Mouse (Mus musculus): Measurements from ENCODE around the gene Osbpl10. TPM values are rescaled to one million over a fixed set of nuclear protein-coding genes. Genes with fewer than 3 reads are reported as not detected.

Osbpl10 gene
- polyA plus RNA-seq, 1 experiment from 2014 or later: 2.6 TPM

GRCm38 (mm10) chr9:114990421-114990820 is 12.1 kb downstream of the Osbpl10 start:
- H3K4me3 ChIP-seq (ENCODE audit: low read length): no peak overlapping the region
- 80% methylated on average over 10 of the region's 10 CpGs for WGBS
- no peaks in the 10 kb centered on the region for H3K27me3 ChIP-seq (ENCODE audit: control insufficient read depth, insufficient read depth, low read length)
- H3K4me1 ChIP-seq (ENCODE audit: control insufficient read depth, insufficient read depth, low read length): 0 out of 2 replicates have a peak, but pooled peaks cover 4% of the 10 kb centered on the region
- no peak overlapping the region for H3K9ac ChIP-seq (ENCODE audit: low read depth, low read length)
- H3K4me2 ChIP-seq (replicated peaks; ENCODE audit: low read depth, low read length): no peak overlapping the region
- no peak overlapping the region for H3K27ac ChIP-seq (ENCODE audit: low read depth, low read length)
- no peak for ATAC-seq (ENCODE audit: low FRiP score, low TSS enrichment)
- 0 out of 2 replicates have a peak, but pooled peaks cover 3% of the 10 kb centered on the region for H3K9me3 ChIP-seq (ENCODE audit: control insufficient read depth, low read length)
- H3K36me3 ChIP-seq (ENCODE audit: control insufficient read depth, insufficient read depth, low read length): no peaks in the 10 kb centered on the region

- 93% methylated on average over 2 of the region's 2 CpGs for WGBS
- Histone ChIP-seq H3K27me3 (ENCODE audit: control insufficient read depth, insufficient read depth, low read length) (no peaks in the 10 kb centered on the region), H3K27ac (ENCODE audit: low read depth, low read length) (no peak overlapping the region), H3K36me3 (ENCODE audit: control insufficient read depth, insufficient read depth, low read length) (no peaks in the 10 kb centered on the region), H3K4me3 (ENCODE audit: low read length) (no peak overlapping the region), H3K4me2 (replicated peaks; ENCODE audit: low read depth, low read length) (no peak overlapping the region), H3K4me1 (ENCODE audit: control insufficient read depth, insufficient read depth, low read length) (no peaks in the 10 kb centered on the region), H3K9me3 (ENCODE audit: control insufficient read depth, low read length) (0 out of 2 replicates have a peak, but pooled peaks cover 3% of the 10 kb centered on the region), H3K9ac (ENCODE audit: low read depth, low read length) (no peak overlapping the region)
- ATAC-seq (ENCODE audit: low FRiP score, low TSS enrichment): no peak
Observed at GRCm38 (mm10) chr9:114992528-114992927, 14.2 kb downstream of the Osbpl10 start.

- no peak overlapping the region for H3K27ac ChIP-seq (ENCODE audit: low read depth, low read length)
- no peak for ATAC-seq (ENCODE audit: low FRiP score, low TSS enrichment)
Observed at GRCm38 (mm10) chr9:114995250-114995649, 16.9 kb downstream of the Osbpl10 start.

GRCm38 (mm10) chr9:114995716-114996115 is 17.3 kb downstream of the Osbpl10 start:
- Histone ChIP-seq H3K4me1 (ENCODE audit: control insufficient read depth, insufficient read depth, low read length) (no peaks in the 10 kb centered on the region), H3K36me3 (ENCODE audit: control insufficient read depth, insufficient read depth, low read length) (no peaks in the 10 kb centered on the region), H3K9me3 (ENCODE audit: control insufficient read depth, low read length) (0 out of 2 replicates have a peak, but pooled peaks cover 3% of the 10 kb centered on the region), H3K27ac (ENCODE audit: low read depth, low read length) (no peak overlapping the region), H3K9ac (ENCODE audit: low read depth, low read length) (no peak overlapping the region), H3K4me3 (ENCODE audit: low read length) (no peak overlapping the region), H3K27me3 (ENCODE audit: control insufficient read depth, insufficient read depth, low read length) (no peaks in the 10 kb centered on the region), H3K4me2 (replicated peaks; ENCODE audit: low read depth, low read length) (no peak overlapping the region)
- WGBS: 96% methylated on average over 4 of the region's 4 CpGs
- no peak for ATAC-seq (ENCODE audit: low FRiP score, low TSS enrichment)

More at GRCm38 (mm10) chr9:114995250-114995649, 16.9 kb downstream of the Osbpl10 start:
- Histone ChIP-seq H3K4me2 (replicated peaks; ENCODE audit: low read depth, low read length) (no peak overlapping the region), H3K27me3 (ENCODE audit: control insufficient read depth, insufficient read depth, low read length) (no peaks in the 10 kb centered on the region), H3K4me3 (ENCODE audit: low read length) (no peak overlapping the region), H3K4me1 (ENCODE audit: control insufficient read depth, insufficient read depth, low read length) (no peaks in the 10 kb centered on the region), H3K9me3 (ENCODE audit: control insufficient read depth, low read length) (0 out of 2 replicates have a peak, but pooled peaks cover 3% of the 10 kb centered on the region), H3K9ac (ENCODE audit: low read depth, low read length) (no peak overlapping the region), H3K36me3 (ENCODE audit: control insufficient read depth, insufficient read depth, low read length) (no peaks in the 10 kb centered on the region)
- 92% methylated on average over 4 of the region's 4 CpGs for WGBS

- no peak overlapping the region for H3K9ac ChIP-seq (ENCODE audit: low read depth, low read length)
- H3K27me3 ChIP-seq (ENCODE audit: control insufficient read depth, insufficient read depth, low read length): no peaks in the 10 kb centered on the region
- H3K4me3 ChIP-seq (ENCODE audit: low read length): no peak overlapping the region
- H3K27ac ChIP-seq (ENCODE audit: low read depth, low read length): no peak overlapping the region
- no peaks in the 10 kb centered on the region for H3K36me3 ChIP-seq (ENCODE audit: control insufficient read depth, insufficient read depth, low read length)
- ATAC-seq (ENCODE audit: low FRiP score, low TSS enrichment): no peak
- H3K4me1 ChIP-seq (ENCODE audit: control insufficient read depth, insufficient read depth, low read length): no peaks in the 10 kb centered on the region
- no peak overlapping the region for H3K4me2 ChIP-seq (replicated peaks; ENCODE audit: low read depth, low read length)
- WGBS: 97% methylated on average over 6 of the region's 6 CpGs
- 0 out of 2 replicates have a peak, but pooled peaks cover 3% of the 10 kb centered on the region for H3K9me3 ChIP-seq (ENCODE audit: control insufficient read depth, low read length)
Observed at GRCm38 (mm10) chr9:114996489-114996888, 18.1 kb downstream of the Osbpl10 start.

- ATAC-seq (ENCODE audit: low FRiP score, low TSS enrichment): no peak
- H3K4me2 ChIP-seq (replicated peaks; ENCODE audit: low read depth, low read length): no peak overlapping the region
- H3K4me1 ChIP-seq (ENCODE audit: control insufficient read depth, insufficient read depth, low read length): no peaks in the 10 kb centered on the region
- no peak overlapping the region for H3K27ac ChIP-seq (ENCODE audit: low read depth, low read length)
- no peaks in the 10 kb centered on the region for H3K27me3 ChIP-seq (ENCODE audit: control insufficient read depth, insufficient read depth, low read length)
- no peaks in the 10 kb centered on the region for H3K36me3 ChIP-seq (ENCODE audit: control insufficient read depth, insufficient read depth, low read length)
- 85% methylated on average over 6 of the region's 6 CpGs for WGBS
- no peak overlapping the region for H3K9ac ChIP-seq (ENCODE audit: low read depth, low read length)
- H3K9me3 ChIP-seq (ENCODE audit: control insufficient read depth, low read length): no peaks in the 10 kb centered on the region
- no peak overlapping the region for H3K4me3 ChIP-seq (ENCODE audit: low read length)
Observed at GRCm38 (mm10) chr9:114999010-114999770, 20.8 kb downstream of the Osbpl10 start.

- ATAC-seq (ENCODE audit: low FRiP score, low TSS enrichment): 0 out of 2 replicates have a peak, but pooled peaks have one; percentile 32
- Histone ChIP-seq H3K9ac (ENCODE audit: low read depth, low read length) (no peak overlapping the region), H3K9me3 (ENCODE audit: control insufficient read depth, low read length) (no peaks in the 10 kb centered on the region), H3K36me3 (ENCODE audit: control insufficient read depth, insufficient read depth, low read length) (no peaks in the 10 kb centered on the region), H3K4me1 (ENCODE audit: control insufficient read depth, insufficient read depth, low read length) (no peaks in the 10 kb centered on the region), H3K27ac (ENCODE audit: low read depth, low read length) (no peak overlapping the region), H3K4me2 (replicated peaks; ENCODE audit: low read depth, low read length) (no peak overlapping the region), H3K4me3 (ENCODE audit: low read length) (no peak overlapping the region), H3K27me3 (ENCODE audit: control insufficient read depth, insufficient read depth, low read length) (no peaks in the 10 kb centered on the region)
- 29% methylated on average over 5 of the region's 5 CpGs for WGBS
Observed at GRCm38 (mm10) chr9:114999771-115000146, 21.4 kb downstream of the Osbpl10 start.

GRCm38 (mm10) chr9:115005446-115005845 is 27.1 kb downstream of the Osbpl10 start:
- H3K27ac ChIP-seq (ENCODE audit: low read depth, low read length): no peak overlapping the region
- ATAC-seq (ENCODE audit: low FRiP score, low TSS enrichment): no peak
- H3K4me3 ChIP-seq (ENCODE audit: low read length): no peak overlapping the region
- no peak overlapping the region for H3K9ac ChIP-seq (ENCODE audit: low read depth, low read length)
- no peak overlapping the region for H3K4me2 ChIP-seq (replicated peaks; ENCODE audit: low read depth, low read length)
- peaks cover 12% of the 10 kb centered on the region; the same call in 1 of the 2 replicates for H3K4me1 ChIP-seq (ENCODE audit: control insufficient read depth, insufficient read depth, low read length)
- WGBS: 60% methylated on average over 10 of the region's 10 CpGs
- no peaks in the 10 kb centered on the region for H3K36me3 ChIP-seq (ENCODE audit: control insufficient read depth, insufficient read depth, low read length)
- no peaks in the 10 kb centered on the region for H3K27me3 ChIP-seq (ENCODE audit: control insufficient read depth, insufficient read depth, low read length)
- peaks cover 7% of the 10 kb centered on the region for H3K9me3 ChIP-seq (ENCODE audit: control insufficient read depth, low read length)

- no peak overlapping the region for H3K4me3 ChIP-seq (ENCODE audit: low read length)
- H3K4me1 ChIP-seq (ENCODE audit: control insufficient read depth, insufficient read depth, low read length): peaks cover 12% of the 10 kb centered on the region; the same call in 1 of the 2 replicates
- no peak overlapping the region for H3K4me2 ChIP-seq (replicated peaks; ENCODE audit: low read depth, low read length)
- H3K9me3 ChIP-seq (ENCODE audit: control insufficient read depth, low read length): peaks cover 7% of the 10 kb centered on the region
- H3K27ac ChIP-seq (ENCODE audit: low read depth, low read length): 0 out of 2 replicates have a peak overlapping the region, but pooled peaks have one; percentile 37
- no peaks in the 10 kb centered on the region for H3K36me3 ChIP-seq (ENCODE audit: control insufficient read depth, insufficient read depth, low read length)
- no peaks in the 10 kb centered on the region for H3K27me3 ChIP-seq (ENCODE audit: control insufficient read depth, insufficient read depth, low read length)
- no peak for ATAC-seq (ENCODE audit: low FRiP score, low TSS enrichment)
- 61% methylated on average over 6 of the region's 6 CpGs for WGBS
- H3K9ac ChIP-seq (ENCODE audit: low read depth, low read length): no peak overlapping the region
Observed at GRCm38 (mm10) chr9:115007776-115008175, 29.4 kb downstream of the Osbpl10 start.

All from kidney, embryonic 14.5 days (tissue).